Mouse (Mus musculus): Measurements from ENCODE around the gene Cald1.
A peak's percentile ranks its signal among the peaks of the same experiment; 100 is the strongest.

Gene Cald1

GRCm38 (mm10) chr6:34721740-34722139 lies 123.4 kb downstream of the Cald1 start:
- no peak for DNase-seq

GRCm38 (mm10) chr6:34722660-34723059 lies 124.4 kb downstream of the Cald1 start:
- DNase-seq = no peak

GRCm38 (mm10) chr6:34723250-34723904 lies 125.1 kb downstream of the Cald1 start:
- DNase-seq = no peak

- DNase-seq = no peak
These were observed 127.4 kb downstream of the Cald1 start for GRCm38 (mm10) chr6:34725660-34726059.

- no peak for DNase-seq
These were observed 127.8 kb downstream of the Cald1 start for GRCm38 (mm10) chr6:34726104-34726503.

- DNase-seq = no peak
These were observed 129.2 kb downstream of the Cald1 start for GRCm38 (mm10) chr6:34727316-34727983.

GRCm38 (mm10) chr6:34729449-34730151 lies 131.3 kb downstream of the Cald1 start:
- DNase-seq = no peak

- peak; percentile 45 for DNase-seq
These were observed 132.7 kb downstream of the Cald1 start for GRCm38 (mm10) chr6:34731007-34731406.

- no peak for DNase-seq
These were observed 133.2 kb downstream of the Cald1 start for GRCm38 (mm10) chr6:34731529-34731928.

GRCm38 (mm10) chr6:34734940-34735695 lies 136.8 kb downstream of the Cald1 start:
- no peak for DNase-seq

- no peak for DNase-seq
These were observed 138.6 kb downstream of the Cald1 start for GRCm38 (mm10) chr6:34736934-34737333.

- no peak for DNase-seq
These were observed 145.6 kb downstream of the Cald1 start for GRCm38 (mm10) chr6:34743946-34744345.

- DNase-seq = no peak
These were observed 149.5 kb downstream of the Cald1 start for GRCm38 (mm10) chr6:34747846-34748245.

- no peak for DNase-seq
These were observed 150.3 kb downstream of the Cald1 start for GRCm38 (mm10) chr6:34748566-34748965.

GRCm38 (mm10) chr6:34749526-34749925 lies 151.2 kb downstream of the Cald1 start:
- DNase-seq = no peak

- DNase-seq = no peak
These were observed 152.3 kb downstream of the Cald1 start for GRCm38 (mm10) chr6:34750487-34751120.

GRCm38 (mm10) chr6:34751625-34752024 lies 153.3 kb downstream of the Cald1 start:
- no peak for DNase-seq

- DNase-seq = peak; percentile 74
These were observed 156.1 kb downstream of the Cald1 start for GRCm38 (mm10) chr6:34754448-34754847.

GRCm38 (mm10) chr6:34758340-34758739 lies 160.0 kb downstream of the Cald1 start:
- no peak for DNase-seq

- peak; percentile 44 for DNase-seq
These were observed 161.7 kb downstream of the Cald1 start for GRCm38 (mm10) chr6:34760023-34760422.

GRCm38 (mm10) chr6:34765721-34766120 lies 167.4 kb downstream of the Cald1 start:
- no peak for DNase-seq

- DNase-seq = no peak
These were observed 171.7 kb downstream of the Cald1 start for GRCm38 (mm10) chr6:34769984-34770383.

- DNase-seq = no peak
These were observed 172.2 kb downstream of the Cald1 start for GRCm38 (mm10) chr6:34770491-34770890.
